Mouse (Mus musculus) forebrain, postnatal 0 days (tissue): ENCODE measurements around the gene Chd1l. TPM values are rescaled to one million over a fixed set of nuclear protein-coding genes. Genes with fewer than 3 reads are reported as not detected.
A peak's percentile ranks its signal among the peaks of the same experiment; 100 is the strongest.

Experiments
- ATAC-seq: fragments of 200-750 bp; cut with Nextera tagmentation; 2 replicates; pipeline ENCODE4 v1.8.0; 2017; ENCODE audit warnings: mild to moderate bottlenecking, moderate library complexity
- DNase-seq: peaks from one replicate; pipeline ENCODE4 v3.0.0-alpha.2; 2015
- H3K27ac ChIP-seq: fragments of 300-500 bp; sonication (generic); 2 replicates; pipeline ENCODE4 v1.5.1; 2014; ENCODE audit warnings: low read depth, mild to moderate bottlenecking, antibody characterized with exemption, low read length, moderate library complexity, mixed read lengths
- H3K27me3 ChIP-seq: fragments of 300-500 bp; sonication (generic); 2 replicates; pipeline ENCODE4 v1.6.1; 2014; ENCODE audit warnings: mild to moderate bottlenecking, low read length, mixed read lengths; ENCODE audit not compliant: insufficient read depth
- H3K36me3 ChIP-seq: fragments of 300-500 bp; sonication (generic); 2 replicates; pipeline ENCODE4 v1.6.1; 2014; ENCODE audit warnings: mild to moderate bottlenecking, moderate library complexity; ENCODE audit not compliant: insufficient read depth
- H3K4me1 ChIP-seq: fragments of 300-500 bp; sonication (generic); 2 replicates; pipeline ENCODE4 v1.6.1; 2014; ENCODE audit warnings: antibody characterized with exemption; ENCODE audit not compliant: insufficient read depth
- H3K4me2 ChIP-seq: fragments of 300-500 bp; sonication (generic); 2 replicates; pipeline ENCODE4 v1.6.1; 2014; ENCODE audit warnings: low read depth, mild to moderate bottlenecking, moderate library complexity
- H3K4me3 ChIP-seq: fragments of 300-500 bp; sonication (generic); 2 replicates; pipeline ENCODE4 v1.5.1; 2014; ENCODE audit warnings: low read depth, low read length, mixed read lengths
- H3K9ac ChIP-seq: fragments of 300-500 bp; sonication (generic); 2 replicates; pipeline ENCODE4 v1.6.1; 2014; ENCODE audit warnings: mild to moderate bottlenecking
- H3K9me3 ChIP-seq: fragments of 300-500 bp; sonication (generic); 2 replicates; pipeline ENCODE4 v1.6.1; 2016; ENCODE audit warnings: low read length
- CTCF ChIP-seq: sonication (generic); IDR thresholded peaks from 2 replicates; pipeline ENCODE4 v1.5.1; 2016; ENCODE audit warnings: antibody characterized with exemption, control low read depth, low read depth
- WGBS: fragments of 180-500 bp; shearing (Covaris S2); extraction: QIAGEN DNeasy Blood & Tissue Kit; methylation state at CpG from one replicate; pipeline ENCODE4 v1.1.7; 2014; 5-methylcytosine and 5-hydroxymethylcytosine counted together
- polyA plus RNA-seq: library from polyadenylated mRNA; unstranded; fragments of >200 nt; fragmentation: Nextera tagmentation; extraction: Ambion mirVana; gene quantifications from 2 replicates; pipeline ENCODE4 v1.2.1, GENCODE M21; 2015
- total RNA-seq: library from RNA; depleted of rRNA; stranded (reverse); fragments of >200 nt; gene quantifications from 2 replicates; pipeline ENCODE4 v1.2.3, GENCODE M21; 2014; rRNA removed

The Chd1l gene
- total RNA-seq, result 6.2 and 6.9 TPM in 2 replicates
- 5.7 and 7.6 TPM in 2 replicates for polyA plus RNA-seq

DNA sequence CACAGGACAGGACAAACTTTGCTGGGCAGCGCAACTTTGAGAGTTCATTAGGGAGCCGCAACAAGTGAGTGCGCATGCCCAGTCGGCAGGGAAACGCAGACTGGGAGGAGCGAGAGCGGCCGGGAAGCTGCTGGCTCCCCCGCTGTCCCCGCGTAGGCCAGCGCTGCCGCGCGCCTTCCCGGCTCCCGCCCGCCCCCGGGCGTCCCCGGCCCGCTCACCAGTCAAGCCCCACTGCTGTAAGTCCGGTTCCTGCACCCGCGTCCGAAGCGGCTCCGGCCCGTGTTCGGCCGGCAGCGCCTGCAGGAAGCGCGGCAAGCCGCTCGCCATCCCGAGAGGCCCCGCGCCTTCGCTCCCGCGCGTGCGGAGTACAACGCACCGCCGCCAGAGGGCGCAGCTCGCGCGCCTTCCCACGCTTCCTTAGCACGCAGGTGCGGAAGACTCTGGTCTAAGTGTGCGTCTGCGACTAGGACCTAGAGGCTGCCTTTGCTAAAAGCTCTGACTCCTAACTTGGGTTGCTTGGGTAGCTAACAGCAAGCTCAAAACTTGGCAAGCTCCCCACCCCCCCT lies at the start of gene Chd1l:
Chd1l (minus strand) TSS at position 359 of the 566 bp plus-strand sequence.
- H3K36me3 ChIP-seq, result no peaks in the 10 kb centered on the region
- ATAC-seq, result peak; percentile 98

DNA sequence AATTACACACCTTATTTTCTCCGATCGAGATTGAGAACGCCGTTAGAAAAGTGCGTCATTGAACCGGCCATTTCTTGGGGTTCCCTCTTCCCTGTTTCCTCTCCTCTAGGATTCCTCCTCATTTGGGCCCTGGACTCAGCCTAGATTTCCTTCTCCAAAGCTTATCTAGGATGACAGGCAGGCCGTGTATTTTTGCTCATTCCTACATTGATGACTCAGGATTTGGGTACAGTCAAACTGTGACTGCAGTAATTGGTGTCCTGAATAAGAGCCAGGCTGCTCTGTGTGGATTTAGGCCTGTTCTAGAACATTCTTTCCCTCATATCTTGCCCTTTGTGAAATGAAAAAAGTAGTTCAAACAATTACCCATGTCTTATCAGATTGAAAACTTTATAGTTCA lies 49.7 kb upstream of the Chd1l start:
- no peak overlapping the region for H3K27ac ChIP-seq
- WGBS, result 93% methylated on average over 7 of the region's 7 CpGs
- H3K4me1 ChIP-seq, result peaks cover 8% of the 10 kb centered on the region; the same call in 1 of the 2 replicates
- TF ChIP-seq CTCF, result no peak
- peaks cover 25% of the 10 kb centered on the region for H3K36me3 ChIP-seq
- H3K9me3 ChIP-seq, result no peaks in the 10 kb centered on the region
- H3K27me3 ChIP-seq, result no peaks in the 10 kb centered on the region
- H3K4me2 ChIP-seq, result peak overlapping the region; percentile 66; the same call in 1 of the 2 replicates
- no peak for DNase-seq
- no peak overlapping the region for H3K9ac ChIP-seq
- 0 out of 2 replicates have a peak overlapping the region, but pooled peaks have one; percentile 89 for H3K4me3 ChIP-seq
- no peak for ATAC-seq

More for the DNA sequence above, at the start of gene Chd1l:
- Histone ChIP-seq H3K9me3 (no peaks in the 10 kb centered on the region), H3K4me2 (peak within 1 kb of the TSS; percentile 65), H3K4me3 (peak within 1 kb of the TSS; percentile 88), H3K4me1 (peaks cover 6% of the 10 kb centered on the region), H3K27ac (peak within 1 kb of the TSS; percentile 87), H3K27me3 (no peaks in the 10 kb centered on the region), H3K9ac (peak within 1 kb of the TSS; percentile 71)
- 7% methylated on average over 55 of the region's 56 CpGs for WGBS
- TF ChIP-seq CTCF, result peak; percentile 98
- peak; percentile 96 for DNase-seq

DNA sequence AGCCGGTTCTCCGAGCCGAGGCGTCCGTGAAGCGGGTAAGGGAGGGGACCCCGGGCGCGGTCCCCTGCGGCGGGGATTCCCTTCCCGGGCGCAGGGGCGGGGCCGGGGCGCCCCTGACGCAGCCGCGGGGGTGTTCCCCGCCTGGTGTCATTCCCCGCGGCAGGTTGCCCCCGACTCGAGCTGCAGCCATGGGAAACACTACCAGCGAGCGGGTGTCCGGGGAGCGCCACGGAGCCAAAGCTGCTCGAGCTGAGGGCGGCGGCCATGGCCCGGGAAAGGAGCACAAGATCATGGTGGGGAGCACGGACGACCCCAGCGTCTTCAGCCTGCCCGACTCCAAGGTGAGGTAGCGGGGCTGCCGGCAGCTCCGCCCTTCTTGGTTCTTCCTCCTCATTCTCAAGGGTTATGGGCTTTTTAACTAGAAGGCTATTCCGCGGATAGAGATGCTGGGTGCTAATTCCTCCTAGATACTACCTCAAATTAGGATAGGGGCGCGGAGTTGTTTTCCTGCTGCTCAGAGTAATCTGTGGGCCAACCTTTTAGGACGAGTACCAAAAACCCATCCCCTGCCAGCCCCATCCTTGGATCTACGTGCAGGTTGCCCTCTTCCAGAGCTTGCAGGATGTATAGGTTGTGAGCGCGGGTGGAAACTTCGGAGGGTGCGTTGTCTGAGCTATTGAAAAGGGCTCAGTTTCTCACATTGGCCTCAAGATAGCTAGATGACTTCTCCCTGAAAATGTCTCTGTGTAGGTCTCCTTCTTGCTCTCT lies 48.6 kb upstream of the Chd1l start:
- Histone ChIP-seq H3K36me3 (peaks cover 14% of the 10 kb centered on the region), H3K27ac (peak overlapping the region; percentile 67), H3K4me2 (peak overlapping the region; percentile 66), H3K4me3 (peak overlapping the region; percentile 89), H3K9me3 (no peaks in the 10 kb centered on the region), H3K4me1 (peaks cover 8% of the 10 kb centered on the region; the same call in 1 of the 2 replicates), H3K27me3 (no peaks in the 10 kb centered on the region), H3K9ac (peak overlapping the region; percentile 65)
- under 1% methylated on average over 49 of the region's 50 CpGs for WGBS
- peak; percentile 48 for DNase-seq
- no peak for TF ChIP-seq CTCF
- peak; percentile 78 for ATAC-seq

DNA sequence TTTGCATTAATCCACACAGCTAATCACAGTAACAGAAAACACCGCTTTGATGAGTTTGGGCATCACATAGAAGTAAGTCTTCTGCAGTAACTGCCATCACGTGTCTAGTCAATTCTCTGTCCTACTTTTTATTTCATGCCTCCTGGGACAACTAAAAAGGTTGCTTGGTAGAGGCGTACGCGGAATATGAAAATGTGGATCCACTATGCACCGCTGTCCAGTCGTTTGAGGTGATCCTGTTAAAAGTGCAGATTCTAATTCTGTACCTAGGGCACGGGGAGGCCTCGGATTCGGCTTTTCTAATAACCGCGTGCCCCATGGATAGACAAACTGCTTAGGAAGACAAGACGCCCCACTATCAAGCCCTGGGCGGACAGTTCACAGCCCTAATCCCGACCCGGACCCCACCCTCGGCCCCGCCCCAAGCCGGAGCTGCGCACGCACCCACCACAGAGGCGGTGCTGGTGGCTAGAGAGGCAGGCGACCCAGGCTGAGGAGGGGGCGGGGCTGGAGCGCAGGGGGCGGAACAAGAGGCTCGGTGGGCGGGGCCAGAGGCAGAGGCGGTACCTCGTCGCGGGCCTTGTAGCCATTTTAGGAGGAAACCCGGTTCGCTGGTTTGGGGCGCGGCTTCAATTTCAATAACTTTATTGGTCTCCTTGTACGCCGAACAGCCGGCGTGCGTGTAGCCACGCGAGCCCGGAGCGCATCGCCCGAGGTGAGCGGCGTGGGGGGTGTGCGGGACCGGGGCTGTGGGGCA lies 47.8 kb upstream of the Chd1l start, which contains the start of gene Prkab2:
Prkab2 (plus strand) TSS at position 539 of the 757 bp plus-strand sequence.
- Histone ChIP-seq H3K4me3 (peak within 1 kb of the TSS; percentile 89), H3K4me2 (peak within 1 kb of the TSS; percentile 66), H3K27me3 (no peaks in the 10 kb centered on the region), H3K9ac (peak within 1 kb of the TSS; percentile 65), H3K9me3 (no peaks in the 10 kb centered on the region), H3K27ac (peak within 1 kb of the TSS; percentile 67), H3K4me1 (peaks cover 8% of the 10 kb centered on the region; the same call in 1 of the 2 replicates), H3K36me3 (peaks cover 7% of the 10 kb centered on the region)
- 2% methylated on average over 46 of the region's 51 CpGs for WGBS
- no peak for TF ChIP-seq CTCF
- DNase-seq, result peak; percentile 98
- ATAC-seq, result peak; percentile 96

DNA sequence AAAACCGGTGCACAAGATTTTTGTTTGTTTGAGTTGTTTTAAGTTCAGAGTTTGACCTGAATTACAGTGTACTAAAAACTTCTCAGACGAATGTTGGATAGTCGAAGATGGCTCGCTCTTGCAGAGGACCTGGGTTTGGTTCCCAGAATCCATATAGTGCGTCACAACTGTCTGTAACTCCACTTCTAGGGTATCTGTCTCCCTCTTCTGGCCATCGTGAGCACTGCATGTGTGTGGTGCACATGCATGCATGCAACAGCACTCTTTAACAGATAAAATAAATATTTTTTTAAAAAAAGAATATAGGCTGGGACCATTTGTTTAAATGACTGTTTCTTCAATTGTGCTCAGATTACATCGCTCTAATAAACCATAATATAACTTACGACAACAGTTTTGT lies 44.9 kb upstream of the Chd1l start:
- Histone ChIP-seq H3K9ac (no peak overlapping the region), H3K9me3 (no peaks in the 10 kb centered on the region), H3K27me3 (no peaks in the 10 kb centered on the region), H3K27ac (no peak overlapping the region), H3K4me2 (no peak overlapping the region), H3K36me3 (no peaks in the 10 kb centered on the region), H3K4me3 (no peak overlapping the region), H3K4me1 (peaks cover 8% of the 10 kb centered on the region; the same call in 1 of the 2 replicates)
- no peak for DNase-seq
- peak; percentile 43 for TF ChIP-seq CTCF
- no peak for ATAC-seq
- WGBS, result 84% methylated on average over 8 of the region's 8 CpGs

DNA sequence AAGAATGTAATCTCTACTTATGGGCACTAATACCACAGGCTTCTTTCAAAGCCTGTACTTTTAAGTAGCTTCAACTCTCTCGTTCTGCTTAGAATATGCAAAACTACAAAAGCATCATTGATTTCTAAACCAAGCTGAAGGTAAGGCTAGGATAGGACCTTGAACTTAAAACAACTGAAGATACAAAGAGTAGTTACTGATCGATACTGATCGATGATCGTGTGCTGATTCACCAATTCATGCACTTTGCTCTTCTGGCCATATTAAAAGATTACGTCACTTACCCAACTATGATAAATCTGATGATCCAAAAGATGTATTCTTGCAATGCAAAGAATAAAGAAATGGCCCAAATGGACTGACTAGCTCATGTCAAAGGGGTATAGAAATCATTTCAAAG lies 43.8 kb upstream of the Chd1l start:
- Histone ChIP-seq H3K4me1 (no peaks in the 10 kb centered on the region), H3K36me3 (no peaks in the 10 kb centered on the region), H3K27ac (no peak overlapping the region), H3K4me2 (no peak overlapping the region), H3K9ac (no peak overlapping the region), H3K9me3 (no peaks in the 10 kb centered on the region), H3K27me3 (no peaks in the 10 kb centered on the region), H3K4me3 (no peak overlapping the region)
- 90% methylated on average over 5 of the region's 5 CpGs for WGBS
- DNase-seq (no peak), ATAC-seq (no peak)
- no peak for TF ChIP-seq CTCF
